Comparison of ENCODE assay signal across 22 mouse cellular contexts in the genomic region with DNA sequence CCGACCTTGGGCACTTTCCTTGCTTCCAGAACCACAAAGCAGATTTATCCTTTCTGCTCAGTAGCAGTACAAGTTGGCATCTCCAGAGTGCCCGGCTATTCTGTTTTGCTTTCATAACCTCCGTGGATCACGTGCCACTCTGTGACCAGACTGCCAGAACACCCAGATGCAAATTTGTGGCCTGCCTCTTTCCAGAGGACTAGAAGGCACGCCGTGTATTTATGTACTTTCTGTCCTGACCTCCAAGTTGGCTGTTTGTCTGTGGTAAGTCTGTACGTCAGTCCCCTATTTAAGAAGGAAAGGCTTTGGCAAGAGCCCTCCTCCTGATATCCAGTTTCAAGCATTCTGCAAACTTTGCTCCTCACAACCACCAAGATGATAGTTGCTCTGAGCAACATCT.
DNase-seq lines count a peak whose midpoint lies in the region; ATAC-seq lines count a peak whose summit lies in the region.
"Had no signal": no experiment of that assay in that cellular context is flagged by ENCODE, and none has a peak within 500 bp of the region (broad histone marks: within the 10 kb centered on the region; RNA-seq: fewer than 3 reads in every experiment).

No protein-coding gene starts in this region.

- H3K27me3 ChIP-seq in embryonic facial prominence, embryonic 14.5 days (replicated peaks; ENCODE audit: control insufficient read depth, insufficient read depth, low read length) = no peaks in the 10 kb centered on the region
- H3K27me3 ChIP-seq in embryonic facial prominence, embryonic 10.5 days (replicated peaks; ENCODE audit: low read depth, poor library complexity, severe bottlenecking) = no peaks in the 10 kb centered on the region
- H3K27me3 ChIP-seq: midbrain, embryonic 13.5 days; neural tube, embryonic 12.5 days had no signal

- no peak overlapping the region for H3K4me2 ChIP-seq in embryonic facial prominence, embryonic 14.5 days (ENCODE audit: low read depth, low read length)
- H3K4me2 ChIP-seq: limb, embryonic 12.5 days; midbrain, embryonic 13.5 days; neural tube, embryonic 12.5 days had no signal

- no peak overlapping the region for H3K4me3 ChIP-seq in embryonic facial prominence, embryonic 14.5 days (ENCODE audit: low read depth, low read length)
- no peak overlapping the region for H3K4me3 ChIP-seq in embryonic facial prominence, embryonic 10.5 days
- H3K4me3 ChIP-seq: forebrain, embryonic 10.5 days; heart, embryonic 10.5 days; hindbrain, embryonic 10.5 days; limb, embryonic 12.5 days; midbrain, embryonic 13.5 days; neural tube, embryonic 12.5 days had no signal

- no peak overlapping the region for H3K27ac ChIP-seq in embryonic facial prominence, embryonic 14.5 days (replicated peaks; ENCODE audit: low read depth, low read length)
- no peak overlapping the region for H3K27ac ChIP-seq in embryonic facial prominence, embryonic 10.5 days (replicated peaks)
- H3K27ac ChIP-seq: forebrain, embryonic 10.5 days; heart, embryonic 10.5 days; hindbrain, embryonic 10.5 days; hindbrain, postnatal 0 days; limb, embryonic 12.5 days; liver, embryonic 14.5 days; macrophage; midbrain, embryonic 13.5 days; neural tube, embryonic 12.5 days had no signal

- no peak for ATAC-seq in embryonic facial prominence, embryonic 14.5 days (ENCODE audit: low read depth)
- ATAC-seq: forebrain, postnatal 0 days; hindbrain, postnatal 0 days; intestine, postnatal 0 days; midbrain, embryonic 13.5 days had no signal

- no peaks in the 10 kb centered on the region for H3K36me3 ChIP-seq in embryonic facial prominence, embryonic 14.5 days (ENCODE audit: control insufficient read depth, insufficient read depth, low read length)
- no peaks in the 10 kb centered on the region for H3K36me3 ChIP-seq in embryonic facial prominence, embryonic 10.5 days (replicated peaks)
- H3K36me3 ChIP-seq: forebrain, embryonic 10.5 days; heart, embryonic 10.5 days; hindbrain, embryonic 10.5 days; limb, embryonic 12.5 days; midbrain, embryonic 13.5 days; neural tube, embryonic 12.5 days had no signal

- no peak overlapping the region for H3K9ac ChIP-seq in embryonic facial prominence, embryonic 14.5 days (ENCODE audit: low read depth, low read length)
- H3K9ac ChIP-seq: forebrain, postnatal 0 days; limb, embryonic 12.5 days; liver, embryonic 14.5 days; midbrain, embryonic 13.5 days; neural tube, embryonic 12.5 days had no signal

- 87% methylated on average over 7 of the region's 7 CpGs for WGBS in embryonic facial prominence, embryonic 14.5 days
- 85% methylated on average over 7 of the region's 7 CpGs for WGBS in embryonic facial prominence, embryonic 10.5 days

- H3K4me1 ChIP-seq in embryonic facial prominence, embryonic 14.5 days (ENCODE audit: control insufficient read depth, insufficient read depth, low read length) = no peaks in the 10 kb centered on the region
- no peaks in the 10 kb centered on the region for H3K4me1 ChIP-seq in embryonic facial prominence, embryonic 10.5 days
- H3K4me1 ChIP-seq: hindbrain, embryonic 10.5 days; limb, embryonic 12.5 days; neural tube, embryonic 12.5 days had no signal

- peak; percentile 56 for DNase-seq in embryonic facial prominence, embryonic 14.5 days (ENCODE audit: low spot score)
- DNase-seq in embryonic facial prominence, embryonic 10.5 days (ENCODE audit: low spot score) = no peak
- DNase-seq in kidney, postnatal 14 days = peak; percentile 5
- no peak for DNase-seq in kidney, postnatal 4 days
- DNase-seq in lung, postnatal 36 days = peak; percentile 27
- DNase-seq in lung, postnatal 4 days = no peak
- peak; percentile 46 for DNase-seq in skeletal muscle tissue, adult 2 months (ENCODE audit: low read depth, low spot score)
- DNase-seq: adrenal gland, adult 2 months; cerebellum, postnatal 25 days; embryo, embryonic 11 days; forebrain, postnatal 0 days; thymus, postnatal 36 days had no signal

- H3K9me3 ChIP-seq in embryonic facial prominence, embryonic 14.5 days (ENCODE audit: control insufficient read depth, low read length) = no peaks in the 10 kb centered on the region
- no peaks in the 10 kb centered on the region for H3K9me3 ChIP-seq in embryonic facial prominence, embryonic 10.5 days
- H3K9me3 ChIP-seq: forebrain, embryonic 10.5 days; heart, embryonic 10.5 days; hindbrain, embryonic 10.5 days; limb, embryonic 12.5 days; midbrain, embryonic 13.5 days; neural tube, embryonic 12.5 days had no signal

Comparison
In these comparisons a context has a peak if more than half of its experiments do, and no peak if none do; other contexts are left out.
1. DNase-seq: peak in embryonic facial prominence, embryonic 14.5 days (single experiment), kidney, postnatal 14 days (single experiment), lung, postnatal 36 days (single experiment) and skeletal muscle tissue, adult 2 months (single experiment); none in embryonic facial prominence, embryonic 10.5 days (single experiment), kidney, postnatal 4 days (0 of 2) and lung, postnatal 4 days (0 of 2).